Mouse (Mus musculus): Measurements from ENCODE around the gene Slc25a45.
A peak's percentile ranks its signal among the peaks of the same experiment; 100 is the strongest.

The Slc25a45 gene

GRCm38 (mm10) chr19:5840890-5841388, 36.7 kb upstream of the Slc25a45 start:
- peak in 1 of 2 experiments; percentile 22 for DNase-seq

DNA sequence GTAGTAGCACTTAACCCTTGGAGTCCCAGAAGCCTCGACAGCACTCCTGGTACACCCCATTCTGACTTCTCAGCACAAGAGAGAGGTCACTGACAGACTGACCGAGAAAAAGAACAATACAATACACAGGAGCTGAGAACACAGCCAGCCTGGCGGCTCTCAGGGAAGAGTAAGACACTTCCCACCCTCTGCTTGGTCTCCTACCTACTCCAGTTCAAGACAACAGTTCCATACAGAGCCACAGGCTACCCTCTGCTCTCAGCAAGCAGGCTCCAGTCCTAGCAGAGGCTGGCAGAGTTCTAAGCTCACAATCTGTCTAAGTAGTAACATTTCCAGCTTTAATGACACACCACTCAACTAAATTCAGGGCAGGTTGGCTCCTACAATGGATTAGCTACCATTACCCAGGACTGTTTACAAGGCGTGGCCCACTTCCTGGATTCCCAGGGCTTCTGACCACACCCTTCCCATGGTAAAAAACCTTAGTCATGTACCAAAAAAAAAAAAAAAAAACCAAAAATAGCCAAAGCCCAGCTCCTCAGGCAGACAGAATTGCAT, 36.1 kb upstream of the Slc25a45 start:
- DNase-seq, result peak in 1 of 2 experiments; percentile 59

DNA sequence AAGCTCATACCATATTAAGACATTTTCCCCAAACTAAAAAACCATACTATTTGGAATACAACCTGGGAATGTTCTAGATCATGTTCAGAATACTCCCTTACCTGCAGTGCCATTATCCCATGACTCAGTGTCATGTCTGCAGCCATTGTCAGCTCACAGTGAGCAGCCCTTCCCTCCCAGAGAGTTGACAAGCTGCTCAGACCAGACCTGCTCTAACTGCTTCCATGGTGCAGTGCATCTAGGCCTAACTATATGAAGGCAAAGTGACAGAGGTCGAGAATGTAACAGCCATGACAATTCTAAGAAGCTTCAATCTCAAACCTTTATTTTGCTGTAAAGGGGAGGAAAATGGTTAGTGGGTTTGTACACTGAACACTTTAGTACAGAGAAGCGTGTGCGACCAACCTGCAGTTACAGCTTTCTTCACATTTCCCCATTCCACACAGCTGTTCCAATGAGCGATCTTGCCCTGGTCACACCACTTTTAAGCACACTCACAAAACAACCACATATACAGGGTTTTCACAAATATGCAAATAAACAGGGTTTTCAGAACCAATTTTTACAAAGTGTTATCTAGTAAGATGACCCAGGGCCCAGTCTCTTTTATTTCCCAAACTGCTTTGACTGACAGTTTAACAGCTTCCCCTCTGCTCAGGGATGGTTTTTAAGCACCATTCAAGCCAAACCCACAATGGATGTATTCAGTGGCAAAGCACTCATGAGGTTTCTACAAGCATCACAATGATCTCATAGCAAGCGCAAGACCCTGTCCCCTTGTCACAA, 35.4 kb upstream of the Slc25a45 start:
- DNase-seq, result no peak

- peak in 1 of 2 experiments; percentile 47 for DNase-seq
Observed at GRCm38 (mm10) chr19:5842785-5843730, 34.5 kb upstream of the Slc25a45 start.

- peak in 1 of 2 experiments; percentile 37 for DNase-seq
Observed at GRCm38 (mm10) chr19:5843781-5844691, 33.6 kb upstream of the Slc25a45 start.

GRCm38 (mm10) chr19:5844831-5845318, 32.7 kb upstream of the Slc25a45 start:
- DNase-seq, result no peak

- DNase-seq, result peak; percentile 96 to 98
Observed at GRCm38 (mm10) chr19:5845319-5846135, 32.1 kb upstream of the Slc25a45 start.

DNA sequence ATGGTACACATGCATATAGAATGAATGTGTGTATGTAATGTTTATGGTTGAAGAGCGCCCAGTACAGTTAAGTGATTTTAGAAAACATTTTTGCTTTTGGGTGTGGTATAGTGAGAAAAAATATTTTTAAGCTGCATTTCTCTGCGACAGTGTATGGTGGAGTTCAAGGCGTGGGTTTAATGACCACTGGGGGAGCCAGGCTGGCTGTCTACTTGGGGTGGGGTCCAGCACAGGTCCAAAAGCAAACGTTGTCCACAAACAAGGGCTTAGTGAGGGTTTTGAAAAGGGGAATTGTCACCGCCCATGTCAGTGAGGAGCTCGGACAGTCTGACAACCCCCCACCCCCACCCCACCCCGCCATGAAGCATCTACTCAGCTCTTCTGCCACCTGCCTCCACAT, 31.5 kb upstream of the Slc25a45 start:
- DNase-seq, result peak in 1 of 2 experiments; percentile 41

GRCm38 (mm10) chr19:5846557-5847305, 30.9 kb upstream of the Slc25a45 start:
- DNase-seq, result peak; percentile 85 to 93

DNA sequence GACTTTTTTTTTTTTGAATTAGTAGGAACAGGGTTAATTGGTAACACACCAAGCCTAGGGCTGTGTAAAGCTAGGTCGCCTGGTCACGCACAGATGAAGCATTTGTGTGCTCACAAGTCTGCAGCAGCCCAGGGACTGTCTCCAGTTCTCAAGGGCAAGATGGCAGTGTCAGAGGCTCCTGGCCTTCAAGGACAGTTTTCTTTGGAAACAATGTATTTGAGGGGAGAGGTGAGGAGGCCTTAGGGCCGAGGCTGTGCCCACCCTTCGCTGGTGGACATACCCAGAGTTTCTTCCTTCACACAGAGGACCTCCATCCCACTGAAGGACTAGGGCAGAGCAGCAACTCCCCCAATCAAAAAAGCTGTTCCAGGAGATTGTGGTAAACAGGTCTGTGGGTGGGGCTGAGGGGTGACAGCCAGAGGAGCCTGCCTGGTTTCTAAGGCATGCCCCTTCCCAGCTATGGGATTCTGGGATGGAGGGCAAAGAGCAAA, 30.3 kb upstream of the Slc25a45 start:
- DNase-seq, result peak in 1 of 2 experiments; percentile 73

GRCm38 (mm10) chr19:5848032-5848825, 29.4 kb upstream of the Slc25a45 start:
- DNase-seq, result peak; percentile 73 to 76

DNA sequence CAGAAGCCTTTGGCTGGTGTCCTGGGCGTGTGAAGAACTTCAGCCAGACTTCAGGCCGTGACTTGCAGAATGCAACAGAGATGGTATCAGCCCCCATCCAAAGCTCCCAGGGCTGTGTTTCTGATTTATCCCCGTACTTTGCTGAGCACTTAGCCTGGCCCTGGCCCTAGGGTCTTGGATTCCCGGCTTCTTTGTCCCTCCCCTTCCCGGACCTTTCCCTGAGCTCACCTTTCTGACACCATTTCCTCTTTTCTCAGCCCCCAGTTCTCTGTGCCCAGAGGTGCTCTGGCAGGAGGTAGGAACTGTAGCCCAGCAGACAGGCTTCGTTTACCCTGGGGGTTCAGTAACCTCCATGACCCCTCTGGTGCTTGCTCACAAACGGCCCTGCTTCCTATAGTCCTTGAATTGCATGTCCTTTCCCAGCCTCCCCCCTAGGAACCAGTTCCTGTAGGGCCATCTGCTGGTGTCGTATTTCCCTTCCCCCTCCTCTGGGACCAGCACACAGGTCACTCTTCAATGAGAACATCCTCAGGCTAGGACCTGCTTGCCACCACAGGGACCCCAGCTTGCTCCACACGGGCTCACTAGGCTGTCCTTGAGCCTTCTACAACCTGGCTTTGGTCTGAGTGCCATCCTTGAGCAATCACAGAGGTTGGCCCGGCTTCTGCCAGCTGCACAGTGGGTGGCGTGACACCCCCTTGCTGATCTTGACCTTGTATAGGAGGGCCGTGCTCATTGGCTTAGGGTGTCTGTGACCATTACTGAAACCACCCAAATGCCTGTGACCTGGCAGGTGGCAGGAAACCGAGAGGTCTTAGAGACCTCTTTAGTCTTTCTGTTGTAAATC, 28.6 kb upstream of the Slc25a45 start:
- no peak for DNase-seq

GRCm38 (mm10) chr19:5849843-5850527, 27.6 kb upstream of the Slc25a45 start:
- peak; percentile 94 to 97 for DNase-seq

DNA sequence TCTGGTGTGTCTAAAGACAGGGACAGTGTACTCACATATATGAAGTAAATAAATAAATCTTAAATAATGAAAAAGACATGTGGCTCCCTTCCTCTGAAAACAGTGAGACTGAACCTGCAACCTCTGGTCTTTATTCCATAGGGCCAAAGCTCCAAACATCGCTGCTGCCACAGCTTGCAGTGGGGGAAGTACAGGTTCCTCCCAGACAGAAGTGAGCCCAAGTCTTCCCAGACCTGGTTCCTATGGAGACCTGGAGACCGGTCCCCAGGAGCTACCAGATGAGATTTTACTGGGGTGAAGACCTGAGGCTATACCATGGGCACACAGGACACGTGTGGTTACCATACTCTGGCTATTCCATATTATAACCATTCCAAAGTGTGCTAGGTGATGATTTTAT, 26.7 kb upstream of the Slc25a45 start:
- no peak for DNase-seq

- no peak for DNase-seq
Observed at GRCm38 (mm10) chr19:5851481-5851971, 26.1 kb upstream of the Slc25a45 start.

DNA sequence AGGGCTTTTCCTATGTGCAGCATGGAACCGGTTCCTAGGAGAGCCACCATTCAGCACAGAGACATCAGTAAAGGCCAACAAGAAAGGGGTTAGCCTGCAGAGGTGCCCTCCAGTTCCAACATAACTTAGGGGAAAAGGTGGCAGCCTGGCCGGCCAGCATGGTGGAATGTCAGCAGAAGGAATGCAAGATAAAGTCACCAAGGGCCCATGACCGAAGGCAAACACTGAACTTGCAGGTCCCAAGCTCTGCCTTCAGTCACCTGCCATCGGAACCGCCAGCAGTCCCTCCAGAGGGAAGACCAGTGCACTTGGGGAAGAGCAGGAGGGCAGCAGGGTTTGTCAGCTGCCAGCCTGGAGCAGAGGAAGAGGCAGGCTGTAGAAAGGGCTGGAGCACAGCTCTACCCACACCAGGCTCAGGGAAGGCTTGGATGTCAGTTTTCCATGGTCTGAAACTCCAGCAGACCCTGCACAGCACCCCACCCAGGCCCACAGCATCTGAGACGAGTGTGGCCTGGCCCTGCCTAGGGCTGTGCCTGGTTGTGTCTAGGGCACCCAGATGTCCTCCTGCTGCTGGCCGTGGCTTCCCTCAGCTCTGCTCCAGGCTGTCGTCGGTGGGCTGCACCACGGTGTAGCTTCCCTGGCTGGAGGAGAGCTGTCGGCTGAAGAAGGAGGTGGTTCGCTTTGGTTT, 25.4 kb upstream of the Slc25a45 start:
- no peak for DNase-seq

- no peak for DNase-seq
Observed at GRCm38 (mm10) chr19:5856604-5857003, 21.0 kb upstream of the Slc25a45 start.

Measured in kidney, adult 8-10 months (tissue).